Mouse (Mus musculus) forebrain, embryonic 11.5 days (tissue): ENCODE measurements around the gene Sdk2. TPM values are rescaled to one million over a fixed set of nuclear protein-coding genes. Genes with fewer than 3 reads are reported as not detected.

Experiments used
- ATAC-seq: fragments of 200-750 bp; cut with Nextera tagmentation; replicated peaks from 2 replicates; pipeline ENCODE4 v1.8.0; 2017; ENCODE audit warnings: moderate TSS enrichment; ENCODE audit not compliant: low FRiP score
- DNase-seq: peaks from one replicate; pipeline ENCODE4 v3.0.0-alpha.2; 2017; ENCODE audit warnings: low spot score
- H3K27ac ChIP-seq: fragments of 300-500 bp; sonication (generic); 2 replicates; pipeline ENCODE4 v1.5.1; 2014; ENCODE audit warnings: low read depth, low read length
- H3K27me3 ChIP-seq: fragments of 300-500 bp; sonication (generic); 2 replicates; pipeline ENCODE4 v1.6.1; 2014; ENCODE audit warnings: mild to moderate bottlenecking, low read length, mixed read lengths; ENCODE audit not compliant: control insufficient read depth, insufficient read depth
- H3K36me3 ChIP-seq: fragments of 300-500 bp; sonication (generic); 2 replicates; pipeline ENCODE4 v1.6.1; 2014; ENCODE audit warnings: mild to moderate bottlenecking, low read length, moderate library complexity, mixed read lengths; ENCODE audit not compliant: control insufficient read depth, insufficient read depth
- H3K4me1 ChIP-seq: fragments of 300-500 bp; sonication (generic); replicated peaks from 2 replicates; pipeline ENCODE4 v1.6.1; 2014; ENCODE audit warnings: low read length, mixed read lengths; ENCODE audit not compliant: control insufficient read depth, insufficient read depth
- H3K4me2 ChIP-seq: fragments of 300-500 bp; sonication (generic); 2 replicates; pipeline ENCODE4 v1.6.1; 2014; ENCODE audit warnings: low read depth, mild to moderate bottlenecking, low read length, moderate library complexity, mixed read lengths; ENCODE audit not compliant: severe bottlenecking
- H3K4me3 ChIP-seq: fragments of 300-500 bp; sonication (generic); 2 replicates; pipeline ENCODE4 v1.5.1; 2014; ENCODE audit warnings: low read depth, low read length
- H3K9ac ChIP-seq: fragments of 300-500 bp; sonication (generic); 2 replicates; pipeline ENCODE4 v1.6.1; 2014; ENCODE audit warnings: low read length
- H3K9me3 ChIP-seq: fragments of 300-500 bp; sonication (generic); 2 replicates; pipeline ENCODE4 v1.6.1; 2016; ENCODE audit warnings: low read length, mixed read lengths; ENCODE audit not compliant: control insufficient read depth
- WGBS: fragments of 180-500 bp; shearing (Covaris S2); extraction: QIAGEN DNeasy Blood & Tissue Kit; methylation state at CpG from one replicate; pipeline ENCODE4 v1.1.7; 2014; 5-methylcytosine and 5-hydroxymethylcytosine counted together
- polyA plus RNA-seq: library from polyadenylated mRNA; unstranded; fragments of >200 nt; fragmentation: Nextera tagmentation; extraction: Ambion mirVana; gene quantifications from 2 replicates; pipeline ENCODE4 v1.2.1, GENCODE M21; 2014

The Sdk2 gene
- polyA plus RNA-seq, 1 experiment from 2014 or later = 1.5 TPM

- no peak for ATAC-seq
- Histone ChIP-seq H3K4me1 (no peaks in the 10 kb centered on the region), H3K4me2 (no peak overlapping the region), H3K4me3 (no peak overlapping the region), H3K27me3 (no peaks in the 10 kb centered on the region), H3K9me3 (no peaks in the 10 kb centered on the region), H3K27ac (no peak overlapping the region), H3K36me3 (no peaks in the 10 kb centered on the region), H3K9ac (no peak overlapping the region)
- DNase-seq = no peak
- whole genome bisulfite sequencing = 95% methylated on average over 3 of the region's 3 CpGs
Observed at GRCm38 (mm10) chr11:113998702-113999101, 68.1 kb downstream of the Sdk2 start.

GRCm38 (mm10) chr11:113993921-113994320 lies 72.9 kb downstream of the Sdk2 start:
- 90% methylated on average over 6 of the region's 6 CpGs for WGBS
- Histone ChIP-seq H3K4me3 (no peak overlapping the region), H3K9me3 (no peaks in the 10 kb centered on the region), H3K9ac (no peak overlapping the region), H3K4me2 (no peak overlapping the region), H3K27me3 (no peaks in the 10 kb centered on the region), H3K27ac (no peak overlapping the region), H3K4me1 (peaks cover 3% of the 10 kb centered on the region; the same call in 1 of the 2 replicates), H3K36me3 (no peaks in the 10 kb centered on the region)
- ATAC-seq (no peak), DNase-seq (no peak)

DNA sequence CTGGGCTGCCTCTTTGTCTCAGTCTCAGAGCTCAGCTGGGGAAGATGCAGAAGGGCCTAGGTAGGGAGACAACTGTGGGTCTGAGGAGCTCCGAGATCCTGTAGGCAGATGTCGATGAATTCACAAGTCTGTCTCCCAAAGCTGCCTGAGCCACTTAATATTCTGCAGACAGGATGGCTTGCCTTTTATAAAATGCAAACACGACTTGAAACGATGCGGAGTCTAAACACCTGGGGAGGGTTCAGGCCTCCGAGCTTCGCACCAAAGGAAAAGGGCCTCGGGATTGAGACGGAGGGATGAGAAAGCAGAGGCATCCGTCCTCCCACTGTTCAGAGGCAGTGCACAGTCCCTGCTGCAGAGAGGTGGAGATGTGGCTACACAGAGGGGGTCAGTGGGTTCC lies 74.0 kb downstream of the Sdk2 start:
- Histone ChIP-seq H3K4me2 (no peak overlapping the region), H3K27me3 (no peaks in the 10 kb centered on the region), H3K27ac (no peak overlapping the region), H3K4me1 (peaks cover 3% of the 10 kb centered on the region; the same call in 1 of the 2 replicates), H3K9me3 (no peaks in the 10 kb centered on the region), H3K4me3 (no peak overlapping the region), H3K36me3 (no peaks in the 10 kb centered on the region), H3K9ac (no peak overlapping the region)
- ATAC-seq (no peak), DNase-seq (no peak)
- 68% methylated on average over 10 of the region's 10 CpGs for WGBS

- H3K27ac ChIP-seq = no peak overlapping the region
- H3K4me1 ChIP-seq = peaks cover 3% of the 10 kb centered on the region; the same call in 1 of the 2 replicates
- H3K36me3 ChIP-seq = no peaks in the 10 kb centered on the region
- H3K4me2 ChIP-seq = no peak overlapping the region
- ATAC-seq = no peak
- WGBS = 90% methylated on average over 8 of the region's 8 CpGs
- H3K9ac ChIP-seq = no peak overlapping the region
- no peak overlapping the region for H3K4me3 ChIP-seq
- no peak for DNase-seq
- no peaks in the 10 kb centered on the region for H3K9me3 ChIP-seq
- no peaks in the 10 kb centered on the region for H3K27me3 ChIP-seq
Observed at GRCm38 (mm10) chr11:113991886-113992285, 75.0 kb downstream of the Sdk2 start.

DNA sequence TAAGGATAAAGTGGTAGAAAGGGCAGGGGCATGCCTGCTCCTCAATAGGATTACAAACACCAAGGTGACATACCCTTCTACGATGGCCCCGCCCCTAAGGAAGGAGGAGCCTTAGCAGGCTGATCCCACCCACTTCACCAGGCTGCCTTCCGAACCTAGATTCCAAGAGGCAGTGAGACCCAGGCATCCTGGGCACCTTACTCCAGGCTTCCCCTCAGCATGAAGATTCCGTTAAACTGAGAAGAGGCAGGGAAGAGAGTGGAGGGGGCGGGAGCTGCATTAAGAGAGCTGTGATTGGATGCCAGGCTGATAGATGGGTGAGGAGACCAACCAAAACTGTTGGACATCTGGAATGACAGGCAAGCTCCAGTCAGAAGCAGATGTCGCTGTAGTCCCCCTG lies 76.4 kb downstream of the Sdk2 start:
- Histone ChIP-seq H3K27ac (no peak overlapping the region), H3K9ac (peak overlapping the region; percentile 43; the same call in 1 of the 2 replicates), H3K4me2 (peak overlapping the region; percentile 40), H3K4me1 (peaks cover 5% of the 10 kb centered on the region; the same call in 1 of the 2 replicates), H3K9me3 (no peaks in the 10 kb centered on the region), H3K4me3 (peak overlapping the region; percentile 28), H3K27me3 (no peaks in the 10 kb centered on the region), H3K36me3 (no peaks in the 10 kb centered on the region)
- ATAC-seq (peak; percentile 80), DNase-seq (peak; percentile 78)
- WGBS = 1% methylated on average over 6 of the region's 6 CpGs

- H3K27ac ChIP-seq = no peak overlapping the region
- peak overlapping the region; percentile 43; the same call in 1 of the 2 replicates for H3K9ac ChIP-seq
Observed at GRCm38 (mm10) chr11:113990065-113990464, 76.8 kb downstream of the Sdk2 start.

DNA sequence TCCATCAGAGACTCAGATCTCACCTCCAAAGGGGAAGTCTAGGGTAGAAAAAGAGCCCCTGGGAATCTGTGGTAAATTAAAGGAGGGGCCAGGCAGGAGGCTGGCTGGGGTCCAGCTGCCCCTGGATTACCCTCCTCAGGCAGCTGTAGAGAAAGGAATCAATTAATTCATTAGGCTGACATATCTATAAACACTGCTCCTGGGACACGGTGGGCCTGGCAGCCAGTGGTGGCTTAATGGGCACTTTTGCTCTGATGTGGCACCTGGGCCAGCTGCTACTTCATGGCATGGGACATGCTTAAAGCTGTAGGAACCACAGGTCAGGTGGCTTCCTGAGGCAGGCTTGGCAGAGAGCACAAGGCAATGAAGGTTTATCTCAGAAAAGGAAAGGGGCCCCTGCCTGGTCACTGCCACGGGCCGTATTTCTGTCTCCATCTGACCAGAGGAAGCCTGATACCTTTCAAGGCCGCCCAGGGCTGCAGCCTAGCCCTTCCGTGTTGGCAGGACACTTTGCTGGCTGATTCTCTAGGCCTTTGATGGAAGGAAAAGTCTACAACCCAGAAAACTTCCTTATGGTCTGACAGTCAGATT lies 80.9 kb downstream of the Sdk2 start:
- no peak for ATAC-seq
- DNase-seq = no peak
- Histone ChIP-seq H3K27me3 (no peaks in the 10 kb centered on the region), H3K36me3 (no peaks in the 10 kb centered on the region), H3K4me3 (no peak overlapping the region), H3K4me1 (peaks cover 18% of the 10 kb centered on the region), H3K27ac (no peak overlapping the region), H3K9ac (no peak overlapping the region), H3K9me3 (no peaks in the 10 kb centered on the region), H3K4me2 (no peak overlapping the region)
- WGBS = 69% methylated on average over 5 of the region's 5 CpGs

More at GRCm38 (mm10) chr11:113990065-113990464, 76.8 kb downstream of the Sdk2 start:
- WGBS = 27% methylated on average over 4 of the region's 4 CpGs
- no peaks in the 10 kb centered on the region for H3K27me3 ChIP-seq
- peak overlapping the region; percentile 40 for H3K4me2 ChIP-seq
- H3K36me3 ChIP-seq = no peaks in the 10 kb centered on the region
- H3K9me3 ChIP-seq = no peaks in the 10 kb centered on the region
- 0 out of 2 replicates have a peak, but pooled peaks have one; percentile 19 for ATAC-seq
- DNase-seq = no peak
- no peak overlapping the region; the same call in 1 of the 2 replicates for H3K4me3 ChIP-seq
- peaks cover 7% of the 10 kb centered on the region; the same call in 1 of the 2 replicates for H3K4me1 ChIP-seq

DNA sequence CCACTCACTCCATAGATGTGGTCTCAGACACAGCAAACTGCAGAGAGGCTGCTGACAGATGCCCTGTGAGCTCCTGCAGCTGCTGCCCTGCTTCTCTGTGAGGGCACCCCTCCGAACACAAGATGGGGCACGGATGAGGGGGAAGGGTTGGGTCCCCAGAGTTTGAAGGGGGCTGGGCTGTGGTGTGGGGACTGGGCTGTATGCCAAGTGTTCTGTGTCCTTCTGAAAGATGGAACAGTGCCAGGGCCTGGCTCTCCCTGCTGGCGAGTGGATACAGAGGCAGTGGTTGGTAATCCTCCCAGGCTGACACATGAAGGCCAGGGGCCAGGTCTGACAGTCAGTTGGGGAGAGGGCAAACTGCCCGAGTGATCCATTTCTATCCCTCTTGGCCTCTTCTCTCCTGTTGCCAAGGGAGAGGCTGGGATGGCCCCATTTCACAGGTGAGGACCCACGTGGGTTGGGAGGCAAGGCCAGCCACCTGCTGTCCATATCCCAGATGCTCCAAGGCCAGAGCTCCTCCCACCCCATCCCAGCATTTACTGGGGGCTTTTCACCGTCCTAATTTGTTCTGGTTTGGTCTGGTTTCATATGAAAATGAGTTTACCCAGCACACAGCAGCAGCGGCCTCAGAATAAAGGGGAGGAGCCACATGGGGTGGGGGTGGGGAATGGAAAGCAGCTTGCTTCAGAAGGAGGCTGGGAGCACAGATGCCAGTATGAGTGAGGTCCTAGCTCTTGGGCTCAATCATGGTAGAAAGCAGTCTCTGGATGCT lies 84.9 kb downstream of the Sdk2 start:
- peak; percentile 71 for ATAC-seq
- no peak overlapping the region for H3K4me3 ChIP-seq
- no peaks in the 10 kb centered on the region for H3K9me3 ChIP-seq
- peak; percentile 64 for DNase-seq
- H3K4me1 ChIP-seq = peaks cover 15% of the 10 kb centered on the region
- H3K4me2 ChIP-seq = no peak overlapping the region
- H3K27ac ChIP-seq = 0 out of 2 replicates have a peak overlapping the region, but pooled peaks have one; percentile 37
- no peaks in the 10 kb centered on the region for H3K36me3 ChIP-seq
- no peaks in the 10 kb centered on the region for H3K27me3 ChIP-seq
- WGBS = 39% methylated on average over 7 of the region's 7 CpGs
- no peak overlapping the region for H3K9ac ChIP-seq
